Mouse (Mus musculus): Measurements from ENCODE around the gene Abat.

GRCm38 (mm10) chr16:8535411-8535810 lies 22.2 kb downstream of the Abat start:
- TF ChIP-seq CTCF (IDR thresholded peaks at IDR 0.05; ENCODE audit: control insufficient read depth, insufficient read depth, insufficient read length) (no peak), MYOD1 (IDR thresholded peaks at IDR 0.05; ENCODE audit: control insufficient read depth, insufficient read length, low read depth) (no peak), CEBPB (IDR thresholded peaks at IDR 0.05; ENCODE audit: low read depth) (no peak), MYOG (IDR thresholded peaks at IDR 0.05; ENCODE audit: control insufficient read depth, extremely low read depth, insufficient read length) (no peak), USF1 (IDR thresholded peaks at IDR 0.05; ENCODE audit: low read depth) (no peak)

Measured in C2C12 (cell line).